Mouse (Mus musculus) frontal cortex, adult (tissue): ENCODE measurements around the gene Oxld1.
"Not testable (repeated sequence)": the region's sequence is repeated elsewhere in the genome, so short reads cannot be mapped to it uniquely, and the experiment has no call there.

Experiments
- ATAC-seq: cut with Nextera tagmentation; 2 replicates; pipeline ENCODE4 v1.9.2; 2017; ENCODE audit warnings: mild to moderate bottlenecking, moderate library complexity, mixed read lengths; ENCODE audit not compliant: low TSS enrichment

Gene Oxld1

GRCm38 (mm10) chr11:120423569-120424295, 34.1 kb downstream of the Oxld1 start:
- ATAC-seq = no peak; the same call in 1 of the 2 replicates

- no peak for ATAC-seq
Measured at GRCm38 (mm10) chr11:120422651-120423568, 35.0 kb downstream of the Oxld1 start.

GRCm38 (mm10) chr11:120418592-120418991, 39.3 kb downstream of the Oxld1 start:
- no peak for ATAC-seq

DNA sequence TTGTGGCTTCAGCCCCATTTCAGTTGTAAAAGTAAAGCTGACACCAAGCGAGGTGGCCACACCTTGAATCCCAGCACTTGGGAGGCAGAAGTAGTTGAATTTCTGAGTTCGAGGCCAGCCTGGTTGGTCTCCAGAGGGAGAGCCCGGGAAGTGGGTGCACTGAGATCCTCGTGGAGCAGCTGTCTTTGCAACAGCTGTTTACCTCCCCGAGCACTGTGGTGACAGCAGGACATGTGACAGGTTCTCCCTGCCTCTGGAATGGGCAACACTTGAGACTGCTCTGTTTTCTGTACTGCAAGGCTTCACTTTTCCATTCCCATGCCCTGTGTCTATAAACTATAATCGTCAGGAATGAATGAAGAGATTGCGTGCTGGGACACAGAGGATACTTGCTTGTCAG, 40.0 kb downstream of the Oxld1 start:
- ATAC-seq = no peak

DNA sequence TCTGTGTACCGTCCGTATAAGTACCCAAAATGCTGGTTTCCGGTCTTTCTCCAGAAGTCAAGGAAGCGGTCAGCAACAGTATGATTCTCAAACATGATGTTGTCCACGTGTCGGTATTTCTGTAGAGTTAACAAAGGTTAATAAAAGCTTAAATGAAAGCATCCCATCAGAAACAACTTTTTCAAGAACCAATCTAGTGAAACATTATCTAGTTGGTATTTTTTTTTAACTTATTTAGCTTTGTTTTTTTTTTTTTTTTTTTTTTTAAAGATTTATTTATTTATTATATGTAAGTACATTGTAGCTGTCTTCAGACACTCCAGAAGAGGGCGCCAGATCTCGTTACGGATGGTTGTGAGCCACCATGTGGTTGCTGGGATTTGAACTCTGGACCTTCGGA, 44.2 kb downstream of the Oxld1 start:
- ATAC-seq = not testable (repeated sequence)
